Mouse (Mus musculus): ENCODE data around the gene Lrrc63. TPM values are rescaled to one million over a fixed set of nuclear protein-coding genes. Genes with fewer than 3 reads are reported as not detected.

Lrrc63 gene
- polyA plus RNA-seq, 1 experiment from 2014 or later, result 0.14 TPM

DNA sequence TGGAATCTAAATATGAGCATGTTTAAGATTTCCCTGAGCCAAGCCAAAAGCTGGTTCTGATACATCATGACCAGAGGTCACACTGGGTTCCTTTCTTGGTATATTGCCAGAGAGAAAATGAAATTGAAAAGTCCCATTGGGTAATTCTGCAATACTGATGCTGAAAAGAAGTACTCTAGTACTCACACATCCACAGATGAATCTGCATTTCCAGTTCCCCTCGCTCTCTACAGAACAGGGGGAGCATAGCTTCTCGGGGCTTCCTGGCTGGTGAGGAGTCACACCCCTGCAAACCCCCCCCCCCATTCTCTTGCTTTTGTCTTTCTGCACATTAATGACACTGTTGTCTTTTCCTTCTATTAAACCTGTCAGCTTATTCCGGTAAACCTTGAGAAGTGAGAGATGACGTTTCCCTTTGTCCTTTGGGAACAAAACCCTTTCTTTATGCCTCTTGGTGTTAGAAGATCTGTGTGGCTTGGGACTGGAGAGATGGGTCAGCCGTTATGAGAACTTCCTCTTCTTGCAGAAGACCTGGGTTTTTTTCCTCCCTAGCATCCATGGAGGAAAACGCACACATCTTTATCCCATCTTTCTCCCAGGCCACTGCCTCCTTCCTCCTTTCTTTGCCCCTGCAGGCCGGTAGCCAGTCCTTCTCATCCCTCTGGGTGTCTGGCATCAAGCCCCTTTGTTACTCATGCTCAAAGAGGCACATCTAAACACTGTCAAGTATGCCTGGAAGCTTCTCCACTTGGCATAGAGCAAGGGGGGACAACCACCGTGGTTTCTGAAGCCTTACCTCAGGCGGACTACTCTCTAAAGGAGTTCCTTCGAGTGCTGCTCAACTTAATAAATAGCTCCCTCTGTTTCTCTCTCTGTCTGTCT is 55.1 kb downstream of the Lrrc63 start:
- H3K27me3 ChIP-seq (ENCODE audit: control insufficient read depth, insufficient read depth, low read depth, low read length), result no peaks in the 10 kb centered on the region
- no peaks in the 10 kb centered on the region for H3K9me3 ChIP-seq (ENCODE audit: control insufficient read depth, low read length)
- WGBS, result 73% methylated on average over 10 of the region's 10 CpGs
- H3K4me3 ChIP-seq (ENCODE audit: low read length), result no peak overlapping the region
- no peak overlapping the region for H3K27ac ChIP-seq (ENCODE audit: low read length)
- no peak for ATAC-seq (ENCODE audit: low read depth)
- no peaks in the 10 kb centered on the region for H3K4me1 ChIP-seq (replicated peaks; ENCODE audit: control insufficient read depth, insufficient read depth, low read length)
- no peak overlapping the region for H3K4me2 ChIP-seq (ENCODE audit: low read depth, low read length)
- H3K36me3 ChIP-seq (ENCODE audit: control insufficient read depth, insufficient read depth, low read length), result no peaks in the 10 kb centered on the region
- no peak overlapping the region for H3K9ac ChIP-seq (ENCODE audit: low read length)

DNA sequence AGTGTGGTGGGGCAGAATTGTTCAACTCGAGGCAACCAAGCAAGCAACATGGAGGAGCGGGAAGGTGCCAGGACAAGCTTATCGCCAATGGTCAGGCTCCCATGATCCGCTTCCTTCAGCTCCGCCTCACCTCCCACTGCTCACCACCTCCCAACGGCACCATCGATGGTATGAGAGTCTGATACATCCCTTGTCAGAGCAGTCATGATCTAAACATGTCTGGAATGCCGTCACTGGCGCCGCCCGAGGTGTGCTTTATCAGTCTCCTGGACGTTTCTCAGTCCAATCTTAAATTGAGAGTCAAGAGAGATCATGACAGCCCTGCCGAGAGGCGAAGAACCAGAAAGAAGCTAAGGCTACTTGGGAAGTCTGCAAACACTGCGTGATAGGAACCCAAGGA is 59.6 kb downstream of the Lrrc63 start:
- no peak for ATAC-seq (ENCODE audit: low read depth)
- H3K36me3 ChIP-seq (ENCODE audit: control insufficient read depth, insufficient read depth, low read length), result no peaks in the 10 kb centered on the region
- H3K9me3 ChIP-seq (ENCODE audit: control insufficient read depth, low read length), result no peaks in the 10 kb centered on the region
- H3K4me2 ChIP-seq (ENCODE audit: low read depth, low read length), result no peak overlapping the region
- no peak overlapping the region for H3K4me3 ChIP-seq (ENCODE audit: low read length)
- H3K4me1 ChIP-seq (replicated peaks; ENCODE audit: control insufficient read depth, insufficient read depth, low read length), result no peaks in the 10 kb centered on the region
- no peaks in the 10 kb centered on the region for H3K27me3 ChIP-seq (ENCODE audit: control insufficient read depth, insufficient read depth, low read depth, low read length)
- no peak overlapping the region for H3K9ac ChIP-seq (ENCODE audit: low read length)
- 72% methylated on average over 15 of the region's 15 CpGs for WGBS
- H3K27ac ChIP-seq (ENCODE audit: low read length), result no peak overlapping the region

DNA sequence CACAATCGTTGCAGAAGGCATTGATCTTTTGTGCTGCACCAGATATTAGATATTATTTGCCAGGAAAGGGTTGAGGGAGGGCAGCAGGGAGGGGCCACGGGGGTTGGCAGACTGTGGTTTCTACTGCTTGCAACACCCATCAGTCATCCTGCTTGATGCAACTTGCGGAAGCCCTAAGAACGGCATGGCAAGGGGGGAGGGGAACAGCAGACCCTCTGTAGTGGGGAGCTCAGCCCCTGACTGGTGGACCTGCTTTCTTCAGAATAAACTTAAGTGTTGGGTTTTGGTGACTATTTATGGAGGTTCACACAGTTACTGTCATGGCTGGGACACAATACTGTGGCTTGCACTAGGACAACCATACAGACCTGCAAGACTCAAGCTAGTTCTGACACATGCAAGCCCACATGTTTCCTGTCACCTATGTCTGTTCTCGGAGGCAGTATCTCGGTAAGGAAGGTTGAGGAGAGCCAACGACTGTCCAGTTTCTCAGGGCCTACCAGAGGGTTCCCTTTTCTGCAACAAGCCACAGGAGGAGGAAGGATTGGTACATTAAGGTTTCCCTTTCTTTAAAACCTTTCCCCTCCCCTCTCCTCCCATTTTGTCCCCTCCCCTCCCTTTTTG is 61.2 kb downstream of the Lrrc63 start:
- H3K4me2 ChIP-seq (ENCODE audit: low read depth, low read length), result no peak overlapping the region
- H3K27ac ChIP-seq (ENCODE audit: low read length), result no peak overlapping the region
- H3K9me3 ChIP-seq (ENCODE audit: control insufficient read depth, low read length), result no peaks in the 10 kb centered on the region

DNA sequence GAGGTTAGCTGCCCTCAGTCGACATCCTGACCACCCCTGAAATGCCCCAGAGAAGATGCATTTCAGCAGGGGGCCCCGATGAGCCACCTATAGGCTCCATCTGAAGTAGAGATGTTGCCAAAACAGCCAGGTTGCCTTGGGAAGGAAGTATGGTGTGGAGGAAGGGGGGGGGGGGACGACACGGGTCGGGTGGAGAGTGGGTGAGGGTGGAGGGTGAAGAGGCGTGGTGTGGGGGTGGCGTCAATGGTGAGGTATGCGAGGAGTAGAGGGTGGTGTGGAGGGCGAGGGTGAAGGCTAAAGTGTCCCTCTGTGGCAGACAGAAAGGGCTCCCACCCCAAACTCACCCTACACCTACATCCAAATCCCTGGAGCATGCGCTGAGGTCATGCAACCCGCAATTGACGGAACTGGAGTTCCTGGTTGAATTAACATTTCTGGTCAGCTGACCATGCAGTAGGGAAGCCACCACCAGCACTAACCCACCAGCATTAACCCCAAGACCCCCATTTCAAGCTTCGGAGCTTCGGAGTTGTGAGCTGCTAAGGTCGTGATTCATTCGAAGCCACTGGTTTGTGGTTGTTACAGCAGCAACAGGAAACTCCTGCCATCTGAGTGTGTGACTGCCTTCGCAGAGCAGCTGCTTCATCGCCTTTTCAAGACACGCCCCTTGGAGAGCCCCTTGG is 62.1 kb downstream of the Lrrc63 start:
- no peaks in the 10 kb centered on the region for H3K27me3 ChIP-seq (ENCODE audit: control insufficient read depth, insufficient read depth, low read depth, low read length)
- H3K27ac ChIP-seq (ENCODE audit: low read length), result no peak overlapping the region
- no peaks in the 10 kb centered on the region for H3K4me1 ChIP-seq (replicated peaks; ENCODE audit: control insufficient read depth, insufficient read depth, low read length)
- H3K4me3 ChIP-seq (ENCODE audit: low read length), result no peak overlapping the region
- no peak for ATAC-seq (ENCODE audit: low read depth)
- H3K9ac ChIP-seq (ENCODE audit: low read length), result no peak overlapping the region
- WGBS, result 74% methylated on average over 18 of the region's 19 CpGs
- H3K36me3 ChIP-seq (ENCODE audit: control insufficient read depth, insufficient read depth, low read length), result no peaks in the 10 kb centered on the region
- H3K4me2 ChIP-seq (ENCODE audit: low read depth, low read length), result no peak overlapping the region
- no peaks in the 10 kb centered on the region for H3K9me3 ChIP-seq (ENCODE audit: control insufficient read depth, low read length)

More for the DNA sequence above, 61.2 kb downstream of the Lrrc63 start:
- Histone ChIP-seq H3K36me3 (ENCODE audit: control insufficient read depth, insufficient read depth, low read length) (no peaks in the 10 kb centered on the region), H3K4me1 (replicated peaks; ENCODE audit: control insufficient read depth, insufficient read depth, low read length) (no peaks in the 10 kb centered on the region), H3K9ac (ENCODE audit: low read length) (no peak overlapping the region), H3K4me3 (ENCODE audit: low read length) (no peak overlapping the region), H3K27me3 (ENCODE audit: control insufficient read depth, insufficient read depth, low read depth, low read length) (no peaks in the 10 kb centered on the region)
- WGBS, result 57% methylated on average over 7 of the region's 7 CpGs
- no peak for ATAC-seq (ENCODE audit: low read depth)

DNA sequence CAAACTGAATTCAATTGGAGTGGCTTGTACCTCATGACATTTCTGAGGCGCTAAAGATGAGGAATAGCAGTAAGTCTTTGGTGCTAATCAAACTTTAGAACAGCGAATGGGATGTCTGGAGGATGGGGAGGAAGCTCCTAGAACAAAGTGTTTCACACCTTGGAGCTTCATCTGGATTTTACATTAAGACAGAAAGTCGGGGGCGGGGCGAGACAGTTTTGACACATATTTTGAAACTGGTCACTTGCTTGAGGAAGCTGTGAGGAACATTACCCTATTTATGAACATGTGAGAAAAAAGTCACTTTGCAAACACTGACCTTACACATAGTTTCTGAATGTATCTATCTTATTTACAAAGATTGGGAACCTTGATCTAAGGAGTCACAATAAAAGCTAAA is 65.5 kb downstream of the Lrrc63 start:
- 90% methylated on average over 5 of the region's 5 CpGs for WGBS
- no peak for ATAC-seq (ENCODE audit: low read depth)
- H3K4me2 ChIP-seq (ENCODE audit: low read depth, low read length), result no peak overlapping the region

DNA sequence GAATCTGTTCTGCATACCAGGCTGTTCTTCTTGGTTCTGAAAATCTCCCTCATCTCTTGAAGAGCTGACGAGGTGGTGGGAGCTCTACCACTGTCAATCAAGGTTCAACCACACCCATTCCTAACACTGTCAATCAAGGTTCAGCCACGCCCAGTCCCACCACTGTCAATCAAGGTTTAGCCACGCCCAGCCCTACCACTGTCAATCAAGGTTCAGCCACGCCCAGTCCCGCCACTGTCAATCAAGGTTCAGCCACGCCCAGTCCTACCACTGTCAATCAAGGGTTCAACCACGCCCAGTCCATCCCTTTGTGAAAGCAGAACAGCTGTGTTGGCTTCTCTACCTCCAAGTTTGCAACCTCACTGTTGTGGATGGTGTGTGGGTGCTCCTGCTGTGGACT is 66.2 kb downstream of the Lrrc63 start:
- 76% methylated on average over 7 of the region's 7 CpGs for WGBS

More for the DNA sequence above, 65.5 kb downstream of the Lrrc63 start:
- Histone ChIP-seq H3K4me3 (ENCODE audit: low read length) (no peak overlapping the region), H3K27me3 (ENCODE audit: control insufficient read depth, insufficient read depth, low read depth, low read length) (no peaks in the 10 kb centered on the region), H3K27ac (ENCODE audit: low read length) (no peak overlapping the region), H3K9me3 (ENCODE audit: control insufficient read depth, low read length) (no peaks in the 10 kb centered on the region), H3K9ac (ENCODE audit: low read length) (no peak overlapping the region), H3K4me1 (replicated peaks; ENCODE audit: control insufficient read depth, insufficient read depth, low read length) (no peaks in the 10 kb centered on the region), H3K36me3 (ENCODE audit: control insufficient read depth, insufficient read depth, low read length) (no peaks in the 10 kb centered on the region)

DNA sequence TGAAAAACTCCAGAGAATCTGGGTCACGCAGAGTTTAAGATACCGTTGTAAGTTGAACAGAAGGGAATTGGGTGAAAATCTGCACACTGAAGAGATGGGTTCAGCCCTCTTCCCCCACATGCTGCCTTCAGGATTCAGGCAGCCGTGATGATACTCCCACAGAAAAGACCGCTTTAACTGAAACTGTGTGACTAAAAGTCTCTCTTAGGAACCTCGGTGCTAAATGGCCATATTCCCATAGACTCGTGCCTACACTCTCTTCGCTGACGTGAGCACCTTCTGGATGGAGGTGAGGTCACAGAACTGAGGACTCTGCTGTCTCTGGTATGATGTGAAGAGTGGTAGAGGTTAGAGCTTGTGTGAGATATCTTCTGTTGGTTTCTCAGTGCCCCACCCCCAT is 66.7 kb downstream of the Lrrc63 start:
- Histone ChIP-seq H3K36me3 (ENCODE audit: control insufficient read depth, insufficient read depth, low read length) (no peaks in the 10 kb centered on the region), H3K4me2 (ENCODE audit: low read depth, low read length) (no peak overlapping the region), H3K9me3 (ENCODE audit: control insufficient read depth, low read length) (no peaks in the 10 kb centered on the region), H3K4me1 (replicated peaks; ENCODE audit: control insufficient read depth, insufficient read depth, low read length) (no peaks in the 10 kb centered on the region), H3K27ac (ENCODE audit: low read length) (no peak overlapping the region), H3K9ac (ENCODE audit: low read length) (no peak overlapping the region), H3K4me3 (ENCODE audit: low read length) (no peak overlapping the region), H3K27me3 (ENCODE audit: control insufficient read depth, insufficient read depth, low read depth, low read length) (no peaks in the 10 kb centered on the region)
- no peak for ATAC-seq (ENCODE audit: low read depth)
- 93% methylated on average over 8 of the region's 8 CpGs for WGBS

More for the DNA sequence above, 66.2 kb downstream of the Lrrc63 start:
- no peak overlapping the region for H3K27ac ChIP-seq (ENCODE audit: low read length)
- no peak overlapping the region for H3K4me2 ChIP-seq (ENCODE audit: low read depth, low read length)
- no peak overlapping the region for H3K9ac ChIP-seq (ENCODE audit: low read length)
- no peaks in the 10 kb centered on the region for H3K9me3 ChIP-seq (ENCODE audit: control insufficient read depth, low read length)
- H3K4me1 ChIP-seq (replicated peaks; ENCODE audit: control insufficient read depth, insufficient read depth, low read length), result no peaks in the 10 kb centered on the region
- no peak overlapping the region for H3K4me3 ChIP-seq (ENCODE audit: low read length)
- H3K27me3 ChIP-seq (ENCODE audit: control insufficient read depth, insufficient read depth, low read depth, low read length), result no peaks in the 10 kb centered on the region
- H3K36me3 ChIP-seq (ENCODE audit: control insufficient read depth, insufficient read depth, low read length), result no peaks in the 10 kb centered on the region
- ATAC-seq (ENCODE audit: low read depth), result no peak

DNA sequence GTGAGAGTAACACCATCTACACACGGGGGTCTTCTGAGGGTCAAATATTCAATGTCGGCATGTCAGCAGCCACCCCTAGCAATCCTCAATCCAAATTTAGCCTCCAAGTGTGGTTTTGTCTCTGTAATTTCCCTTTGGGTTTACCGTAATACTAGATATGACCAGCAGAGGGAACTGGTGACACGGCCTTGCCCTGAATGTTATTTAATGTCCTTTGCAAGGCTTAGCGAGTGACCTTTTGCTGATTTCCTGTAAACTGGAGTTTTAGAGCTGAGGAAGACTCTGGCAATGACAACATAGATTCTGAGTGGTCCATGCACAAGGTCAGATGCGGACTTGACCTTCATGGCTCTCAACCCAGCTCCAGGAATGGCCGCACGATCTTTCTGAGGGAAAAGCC is 70.1 kb downstream of the Lrrc63 start:
- Histone ChIP-seq H3K4me3 (ENCODE audit: low read length) (no peak overlapping the region), H3K36me3 (ENCODE audit: control insufficient read depth, insufficient read depth, low read length) (no peaks in the 10 kb centered on the region), H3K27ac (ENCODE audit: low read length) (no peak overlapping the region), H3K4me1 (replicated peaks; ENCODE audit: control insufficient read depth, insufficient read depth, low read length) (no peaks in the 10 kb centered on the region), H3K9me3 (ENCODE audit: control insufficient read depth, low read length) (no peaks in the 10 kb centered on the region), H3K9ac (ENCODE audit: low read length) (no peak overlapping the region), H3K27me3 (ENCODE audit: control insufficient read depth, insufficient read depth, low read depth, low read length) (no peaks in the 10 kb centered on the region), H3K4me2 (ENCODE audit: low read depth, low read length) (no peak overlapping the region)
- ATAC-seq (ENCODE audit: low read depth), result peak; percentile 42; the same call in 1 of the 2 replicates
- WGBS, result 30% methylated on average over 8 of the region's 8 CpGs

DNA sequence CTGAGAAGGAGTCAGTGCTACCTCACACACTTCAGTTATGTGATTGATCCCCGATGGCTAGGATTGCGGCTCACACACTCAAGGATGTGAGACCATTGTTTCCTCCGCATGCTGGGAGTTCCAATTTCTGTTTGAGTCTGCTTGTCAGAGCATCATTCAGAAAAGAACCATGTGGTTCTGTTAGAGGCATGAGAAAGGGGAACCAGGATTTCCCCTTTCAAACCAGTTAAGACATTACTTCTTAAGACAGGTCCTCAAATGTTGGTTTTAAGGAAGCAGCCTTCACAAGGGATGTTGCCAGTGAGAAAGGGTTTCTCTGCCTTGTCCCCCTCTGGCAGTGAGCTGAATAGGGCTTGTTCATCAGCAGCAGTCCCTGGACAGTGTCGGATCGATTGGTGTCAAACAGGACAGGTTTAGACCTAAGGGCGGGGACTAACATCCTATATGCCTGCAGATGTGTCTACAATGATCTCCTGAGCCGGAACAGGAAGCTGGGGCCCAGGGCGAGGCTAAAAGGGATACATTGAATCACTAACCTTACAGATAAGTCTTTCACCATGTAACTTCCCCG is 73.7 kb downstream of the Lrrc63 start:
- 70% methylated on average over 9 of the region's 9 CpGs for WGBS

More for the DNA sequence above, 73.7 kb downstream of the Lrrc63 start:
- no peaks in the 10 kb centered on the region for H3K9me3 ChIP-seq (ENCODE audit: control insufficient read depth, low read length)
- no peak overlapping the region for H3K9ac ChIP-seq (ENCODE audit: low read length)
- no peak overlapping the region for H3K27ac ChIP-seq (ENCODE audit: low read length)
- no peak overlapping the region for H3K4me3 ChIP-seq (ENCODE audit: low read length)
- H3K4me2 ChIP-seq (ENCODE audit: low read depth, low read length), result no peak overlapping the region
- peaks cover 2% of the 10 kb centered on the region; the same call in 1 of the 2 replicates for H3K4me1 ChIP-seq (replicated peaks; ENCODE audit: control insufficient read depth, insufficient read depth, low read length)
- no peak for ATAC-seq (ENCODE audit: low read depth)
- H3K27me3 ChIP-seq (ENCODE audit: control insufficient read depth, insufficient read depth, low read depth, low read length), result no peaks in the 10 kb centered on the region
- no peaks in the 10 kb centered on the region for H3K36me3 ChIP-seq (ENCODE audit: control insufficient read depth, insufficient read depth, low read length)
